Mouse (Mus musculus) liver, adult 2 months (tissue): ENCODE measurements around the gene Nrip1. TPM values are rescaled to one million over a fixed set of nuclear protein-coding genes. Genes with fewer than 3 reads are reported as not detected.

ENCODE experiments used
- DNase-seq: peaks from one replicate; pipeline ENCODE4 v3.0.0-alpha.2; 2011; ENCODE audit warnings: low read depth, low spot score; ENCODE audit errors: extremely low read depth
- H3K27ac ChIP-seq: fragments of 200-500 bp; replicated peaks from 2 replicates; pipeline ENCODE4 v1.5.1; 2012; ENCODE audit warnings: low read depth, mild to moderate bottlenecking, control low read depth, inconsistent platforms, low read length; ENCODE audit not compliant: insufficient read depth
- H3K27me3 ChIP-seq: fragments of 200-500 bp; 2 replicates; pipeline ENCODE4 v1.6.1; 2012; ENCODE audit warnings: mild to moderate bottlenecking, moderate library complexity, low read length, inconsistent platforms; ENCODE audit not compliant: control insufficient read depth, insufficient read depth
- H3K36me3 ChIP-seq: fragments of 200-500 bp; 2 replicates; pipeline ENCODE4 v1.6.1; 2012; ENCODE audit warnings: low read length, inconsistent platforms; ENCODE audit not compliant: control insufficient read depth, insufficient read depth
- H3K4me1 ChIP-seq: fragments of 200-500 bp; 2 replicates; pipeline ENCODE4 v1.6.1; 2011; ENCODE audit warnings: low read length; ENCODE audit not compliant: control insufficient read depth, insufficient read depth
- H3K4me3 ChIP-seq: fragments of 200-500 bp; 2 replicates; pipeline ENCODE4 v1.5.1; 2011; ENCODE audit warnings: low read depth, mild to moderate bottlenecking, control low read depth, low read length, moderate library complexity; ENCODE audit not compliant: insufficient read depth
- H3K79me2 ChIP-seq: fragments of 200-500 bp; 2 replicates; pipeline ENCODE4 v1.6.1; 2012; ENCODE audit warnings: inconsistent platforms, mild to moderate bottlenecking, low read length, moderate library complexity; ENCODE audit not compliant: control insufficient read depth, insufficient read depth
- H3K9ac ChIP-seq: fragments of 200-500 bp; 2 replicates; pipeline ENCODE4 v1.6.1; 2012; ENCODE audit warnings: low read depth, mild to moderate bottlenecking, control low read depth, inconsistent platforms, low read length
- CTCF ChIP-seq: fragments of 200-500 bp; IDR thresholded peaks from 2 replicates; pipeline ENCODE4 v1.5.1; 2011; ENCODE audit warnings: low read depth, low read length, control low read depth
- POLR2A ChIP-seq: fragments of 200-500 bp; IDR thresholded peaks from 2 replicates; pipeline ENCODE4 v1.6.1; 2011; ENCODE audit warnings: low read length, control low read depth; ENCODE audit not compliant: insufficient read depth; ENCODE audit errors: extremely low read depth
- WGBS: fragments of 180-500 bp; shearing (Covaris S2); methylation state at CpG from one replicate; pipeline ENCODE4 v1.1.7; 2018; 5-methylcytosine and 5-hydroxymethylcytosine counted together
- polyA plus RNA-seq: library from polyadenylated mRNA; depleted of rRNA; stranded (reverse); fragments of >200 nt; gene quantifications from 2 replicates; pipeline ENCODE4 v1.2.3, GENCODE M21; 2012
- total RNA-seq: library from RNA; depleted of rRNA; stranded (reverse); fragments of >200 nt; gene quantifications from 2 replicates; pipeline ENCODE4 v1.2.3, GENCODE M21; 2014

Nrip1 gene
- total and polyA plus RNA-seq, 2 experiments, result 2.9 to 8.9 TPM

GRCm38 (mm10) chr16:76357155-76357554 lies 16.5 kb downstream of the Nrip1 start:
- 88% methylated on average over 12 of the region's 12 CpGs for WGBS
- Histone ChIP-seq H3K4me1 (peaks cover 24% of the 10 kb centered on the region), H3K79me2 (peaks cover 46% of the 10 kb centered on the region), H3K27me3 (no peaks in the 10 kb centered on the region), H3K4me3 (no peak overlapping the region), H3K9ac (no peak overlapping the region), H3K27ac (no peak overlapping the region), H3K36me3 (no peaks in the 10 kb centered on the region; the same call in 1 of the 2 replicates)
- no peak for DNase-seq
- TF ChIP-seq POLR2A, result no peak
- TF ChIP-seq CTCF, result no peak

DNA sequence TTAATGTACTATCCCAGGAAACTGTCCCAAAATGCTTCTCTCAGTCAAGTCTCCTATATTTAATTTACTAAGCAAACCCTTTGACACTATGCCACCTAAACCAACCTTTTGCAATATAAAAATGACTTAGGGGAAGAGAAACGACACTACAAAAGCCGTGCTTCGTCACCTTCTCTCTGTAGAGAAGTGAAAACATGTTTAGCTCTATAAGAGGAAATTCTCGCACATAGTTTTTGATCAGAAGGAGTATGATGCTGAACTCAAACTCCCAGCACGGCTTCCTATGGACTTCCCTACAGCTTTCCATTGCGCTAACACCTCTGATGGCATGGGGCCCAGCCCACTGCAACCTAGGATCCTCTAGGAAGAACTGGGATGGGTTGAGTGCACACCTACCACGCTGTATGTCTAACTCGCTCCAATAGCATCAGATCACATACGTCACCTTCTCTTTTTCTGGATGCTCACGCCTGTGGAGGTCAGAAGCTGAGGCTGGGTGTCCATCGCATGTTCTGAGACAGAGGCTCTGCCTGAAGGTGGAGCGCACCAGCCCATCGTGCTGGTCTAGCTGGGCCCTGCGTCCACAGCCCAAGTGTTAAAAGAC lies 17.6 kb downstream of the Nrip1 start:
- peaks cover 24% of the 10 kb centered on the region for H3K4me1 ChIP-seq
- H3K9ac ChIP-seq, result no peak overlapping the region
- TF ChIP-seq POLR2A (no peak), CTCF (no peak)
- no peak for DNase-seq
- H3K27me3 ChIP-seq, result no peaks in the 10 kb centered on the region
- peaks cover 45% of the 10 kb centered on the region for H3K79me2 ChIP-seq
- peaks cover 4% of the 10 kb centered on the region; the same call in 1 of the 2 replicates for H3K36me3 ChIP-seq
- H3K4me3 ChIP-seq, result no peak overlapping the region
- no peak overlapping the region for H3K27ac ChIP-seq
- 92% methylated on average over 14 of the region's 14 CpGs for WGBS

GRCm38 (mm10) chr16:76355267-76355666 lies 18.4 kb downstream of the Nrip1 start:
- TF ChIP-seq POLR2A (no peak), CTCF (no peak)
- H3K79me2 ChIP-seq, result peaks cover 43% of the 10 kb centered on the region
- no peak overlapping the region for H3K4me3 ChIP-seq
- H3K36me3 ChIP-seq, result peaks cover 9% of the 10 kb centered on the region
- DNase-seq, result no peak
- H3K4me1 ChIP-seq, result peaks cover 24% of the 10 kb centered on the region
- no peak overlapping the region for H3K9ac ChIP-seq
- no peak overlapping the region for H3K27ac ChIP-seq
- WGBS, result 78% methylated on average over 5 of the region's 5 CpGs
- no peaks in the 10 kb centered on the region for H3K27me3 ChIP-seq

DNA sequence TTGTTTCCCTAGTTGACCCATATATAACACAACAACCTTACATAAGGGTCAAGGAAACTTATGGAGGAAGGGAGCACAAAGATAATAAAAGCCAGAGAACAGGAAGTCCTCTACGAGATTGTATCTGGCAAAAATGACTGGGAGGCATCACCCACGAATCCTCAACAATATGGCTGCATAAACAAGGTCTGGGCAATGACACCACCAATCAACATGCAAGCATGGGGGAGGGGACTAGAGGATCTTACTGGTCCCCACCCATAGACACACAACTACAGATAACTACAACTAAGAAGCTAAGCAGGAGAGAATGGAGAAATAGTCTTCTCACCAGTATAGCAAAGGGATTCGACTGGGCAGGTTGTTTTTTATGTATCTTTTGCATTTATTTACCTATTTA lies 18.8 kb downstream of the Nrip1 start:
- Histone ChIP-seq H3K27ac (no peak overlapping the region), H3K79me2 (peaks cover 41% of the 10 kb centered on the region), H3K4me3 (no peak overlapping the region), H3K4me1 (peaks cover 24% of the 10 kb centered on the region), H3K27me3 (no peaks in the 10 kb centered on the region), H3K9ac (no peak overlapping the region), H3K36me3 (peaks cover 10% of the 10 kb centered on the region)
- no peak for DNase-seq
- TF ChIP-seq CTCF (no peak), POLR2A (no peak)
- WGBS, result 53% methylated on average over 3 of the region's 3 CpGs

GRCm38 (mm10) chr16:76354289-76354688 lies 19.3 kb downstream of the Nrip1 start:
- H3K27ac ChIP-seq, result no peak overlapping the region
- 12% methylated on average over 7 of the region's 7 CpGs for whole genome bisulfite sequencing
- peaks cover 10% of the 10 kb centered on the region for H3K36me3 ChIP-seq
- no peaks in the 10 kb centered on the region for H3K27me3 ChIP-seq
- DNase-seq, result no peak
- H3K79me2 ChIP-seq, result peaks cover 47% of the 10 kb centered on the region
- H3K4me3 ChIP-seq, result no peak overlapping the region
- H3K4me1 ChIP-seq, result peaks cover 28% of the 10 kb centered on the region
- TF ChIP-seq CTCF, result no peak
- no peak for TF ChIP-seq POLR2A
- no peak overlapping the region for H3K9ac ChIP-seq

DNA sequence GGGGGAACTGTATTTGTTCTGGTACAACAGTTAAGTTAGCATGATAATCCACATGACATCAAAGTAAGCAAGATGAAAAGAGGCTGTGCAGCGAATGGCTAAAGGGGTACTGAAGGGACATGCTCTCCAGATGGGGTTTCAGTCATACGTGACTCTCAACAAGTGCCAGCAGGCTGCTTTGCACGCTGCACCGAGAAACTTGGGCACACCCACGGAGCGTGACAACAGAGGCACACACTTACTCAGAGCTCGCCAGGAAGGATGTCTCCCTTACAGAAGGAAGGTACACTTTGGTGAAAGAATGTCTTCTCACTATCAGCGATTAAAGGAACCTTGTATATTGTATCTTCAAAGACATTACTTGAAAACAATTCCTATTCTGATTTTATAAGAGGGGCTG lies 22.7 kb downstream of the Nrip1 start:
- Histone ChIP-seq H3K9ac (no peak overlapping the region), H3K4me1 (peaks cover 29% of the 10 kb centered on the region), H3K79me2 (peaks cover 33% of the 10 kb centered on the region), H3K27me3 (no peaks in the 10 kb centered on the region), H3K36me3 (peaks cover 10% of the 10 kb centered on the region), H3K4me3 (no peak overlapping the region), H3K27ac (no peak overlapping the region)
- no peak for DNase-seq
- TF ChIP-seq POLR2A (no peak), CTCF (no peak)
- WGBS, result 92% methylated on average over 8 of the region's 8 CpGs
